Mouse (Mus musculus) ES-CJ7 (cell line): ENCODE results near the gene Tapt1.
A peak's percentile ranks its signal among the peaks of the same experiment; 100 is the strongest.

Experiments
- DNase-seq: peaks from one replicate; pipeline ENCODE4 v3.0.0; 2011; ENCODE audit warnings: low read depth, low spot score

Gene Tapt1

DNA sequence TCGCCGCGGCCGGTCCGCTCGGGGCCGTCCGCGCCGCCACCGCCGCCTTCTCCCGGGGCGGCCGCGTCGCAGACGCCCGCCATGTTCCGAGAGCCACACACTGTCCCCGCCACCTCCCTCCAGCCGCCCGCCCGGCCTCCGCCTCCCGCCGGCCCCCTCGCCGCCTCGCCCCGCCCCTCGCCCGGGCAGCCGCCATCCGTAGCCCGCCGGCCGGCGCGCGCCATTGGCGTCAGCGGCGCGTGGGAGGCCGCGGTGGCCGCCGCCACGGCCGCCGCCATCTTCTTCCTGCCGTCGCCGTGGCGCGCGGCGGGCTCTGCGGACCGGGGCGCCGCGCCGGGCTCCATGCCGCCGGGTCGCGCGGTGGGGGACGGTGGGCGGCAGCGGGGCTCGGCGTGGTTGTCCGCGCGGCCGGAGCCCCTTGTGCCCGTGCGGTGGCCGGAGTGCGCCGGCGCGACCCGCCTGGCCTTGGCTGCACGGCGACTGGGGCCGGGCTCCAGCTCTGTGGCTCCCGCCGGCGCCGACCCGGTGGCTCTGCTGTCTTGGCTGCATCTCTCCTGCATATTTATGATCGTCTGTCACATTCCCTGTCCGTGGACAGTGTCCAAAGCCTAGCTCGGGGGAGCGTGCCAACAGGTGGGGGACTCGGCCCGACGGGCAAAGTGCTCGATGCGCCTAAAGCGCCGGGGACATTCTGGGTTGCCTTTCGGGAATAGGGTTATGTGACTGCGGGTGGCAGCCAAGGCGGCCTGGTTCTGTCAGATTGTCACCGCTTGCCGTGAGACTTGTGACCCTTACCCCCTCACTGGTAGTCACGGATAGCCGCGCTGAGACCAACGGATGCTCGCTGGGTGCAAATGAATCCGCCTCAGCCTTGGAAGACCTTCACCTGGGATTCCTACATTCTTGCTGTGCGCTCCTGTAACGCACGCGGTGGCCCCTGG is at the start of gene Tapt1:
Gene Tapt1, minus strand, starts transcription at position 106 of the 941 bp plus-strand sequence.
- peak; percentile 41 for DNase-seq

DNA sequence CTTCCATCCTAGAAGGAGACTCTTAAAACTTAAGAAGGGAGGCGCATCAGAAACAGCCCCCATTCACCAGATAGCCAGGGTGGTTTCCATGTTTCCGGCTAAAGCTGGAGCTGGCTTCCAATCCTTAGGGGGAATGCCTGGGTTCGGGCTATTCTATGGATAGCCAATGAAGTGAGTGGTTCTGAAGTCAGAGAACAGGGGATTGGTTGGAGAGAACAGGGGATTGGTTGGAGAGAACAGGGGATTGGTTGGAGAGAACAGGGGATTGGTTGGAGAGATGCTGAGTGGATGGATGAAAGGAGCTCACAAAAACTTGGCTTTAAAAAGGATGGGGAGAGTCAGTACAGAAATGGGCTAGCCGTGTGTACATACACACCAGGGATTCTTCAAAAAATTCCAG is 45.1 kb upstream of the Tapt1 start:
- peak; percentile 31 for DNase-seq

- DNase-seq: peak; percentile 24
These were observed 42.1 kb upstream of the Tapt1 start for GRCm38 (mm10) chr5:44268524-44268923.

- DNase-seq: no peak
These were observed 35.3 kb upstream of the Tapt1 start for GRCm38 (mm10) chr5:44261691-44262090.

DNA sequence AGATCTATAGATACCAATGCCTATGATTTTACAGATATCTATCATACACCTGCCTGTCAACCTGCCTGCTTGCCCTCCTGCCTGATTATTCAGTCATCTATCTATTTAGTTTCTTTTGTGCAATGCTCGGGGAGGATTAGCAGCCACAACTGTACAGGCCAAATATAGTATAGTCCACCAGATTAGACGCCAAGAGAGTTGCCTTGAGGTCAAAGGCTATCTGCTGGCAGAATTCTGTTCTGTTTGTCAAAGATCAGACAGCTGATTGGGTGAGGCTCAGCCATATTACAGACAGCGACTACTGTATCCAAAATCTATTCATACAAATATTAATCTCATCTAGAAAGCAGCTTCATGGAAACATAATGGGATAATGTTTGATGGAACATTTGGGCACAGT is 34.7 kb upstream of the Tapt1 start:
- DNase-seq: no peak

DNA sequence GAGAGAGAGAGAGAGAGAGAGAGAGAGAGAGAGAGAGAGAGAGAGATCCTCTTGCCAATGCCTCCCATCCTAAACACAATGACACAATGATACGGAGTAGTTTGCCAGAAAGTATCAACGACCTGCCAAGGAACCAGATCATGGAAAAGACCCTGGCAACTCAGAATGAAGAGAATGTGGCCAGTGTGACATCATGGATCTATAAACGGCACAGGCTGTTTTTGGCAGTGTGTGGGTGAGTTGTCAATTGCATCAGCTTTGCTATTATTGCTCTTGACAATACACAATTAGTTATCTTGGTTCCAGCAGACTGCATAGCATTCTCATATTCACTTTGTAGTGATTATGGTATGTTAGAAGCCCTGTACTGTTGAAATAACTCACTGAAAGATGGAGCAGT is 33.3 kb upstream of the Tapt1 start:
- no peak for DNase-seq

DNA sequence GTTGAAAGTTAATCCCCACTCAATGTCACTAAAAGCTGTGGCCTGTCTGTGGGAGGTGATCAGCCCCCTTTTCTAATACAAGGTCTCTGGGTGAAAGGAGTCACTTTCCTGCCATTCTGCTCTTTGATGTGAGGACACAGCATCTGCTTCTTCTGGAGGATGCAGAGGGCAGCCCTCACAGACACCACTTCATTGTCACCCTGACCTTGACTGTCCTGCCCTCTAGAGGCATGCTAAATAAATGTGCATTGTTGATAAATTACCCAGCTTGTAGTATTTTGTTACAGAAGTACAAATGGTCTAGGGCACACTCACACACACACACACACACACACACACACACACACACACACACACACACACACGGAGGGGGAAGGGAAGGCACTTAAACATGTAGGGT is 31.7 kb upstream of the Tapt1 start:
- no peak for DNase-seq

GRCm38 (mm10) chr5:44257401-44257800 is 31.0 kb upstream of the Tapt1 start:
- DNase-seq: no peak

DNA sequence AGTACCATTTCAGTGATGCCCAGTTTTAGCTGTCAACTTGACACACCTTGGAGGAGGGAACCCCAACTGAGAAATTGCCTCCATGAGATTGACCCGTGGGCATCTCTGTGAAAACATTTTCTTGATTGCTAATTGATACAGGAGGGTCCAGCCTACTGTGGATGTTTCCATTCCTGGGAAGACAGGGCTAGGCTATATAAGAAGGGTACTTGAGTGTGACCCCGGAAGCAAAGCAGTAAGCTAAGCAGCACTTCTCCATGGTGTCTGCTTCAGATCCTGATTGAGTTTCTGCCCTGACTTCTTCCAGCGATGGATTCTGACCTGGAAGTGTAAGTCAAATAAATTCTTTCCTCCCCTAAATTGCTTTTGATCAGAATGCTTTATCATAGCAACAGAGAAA is 30.1 kb upstream of the Tapt1 start:
- DNase-seq: no peak

- DNase-seq: no peak
These were observed 29.5 kb upstream of the Tapt1 start for GRCm38 (mm10) chr5:44255756-44256398.

DNA sequence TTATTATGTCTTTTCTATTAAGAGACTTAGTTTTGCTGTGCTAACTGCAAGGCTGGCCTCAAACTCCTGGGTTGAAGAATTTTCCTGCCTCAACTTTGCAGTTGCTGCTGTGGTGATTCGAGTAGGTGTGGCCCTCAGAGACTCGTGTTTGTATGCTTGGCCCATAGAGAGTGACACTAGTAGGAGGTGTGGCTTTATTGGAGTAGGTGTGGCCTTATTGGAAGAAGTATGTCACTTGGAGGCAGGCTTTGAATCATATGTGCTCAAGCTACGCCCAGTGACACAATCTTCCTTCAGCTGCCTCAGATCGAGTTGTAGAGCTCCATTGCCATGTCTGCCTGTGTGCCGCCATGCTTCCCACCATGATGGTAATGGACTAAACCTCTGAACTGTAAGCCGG is 27.0 kb upstream of the Tapt1 start:
- no peak for DNase-seq

DNA sequence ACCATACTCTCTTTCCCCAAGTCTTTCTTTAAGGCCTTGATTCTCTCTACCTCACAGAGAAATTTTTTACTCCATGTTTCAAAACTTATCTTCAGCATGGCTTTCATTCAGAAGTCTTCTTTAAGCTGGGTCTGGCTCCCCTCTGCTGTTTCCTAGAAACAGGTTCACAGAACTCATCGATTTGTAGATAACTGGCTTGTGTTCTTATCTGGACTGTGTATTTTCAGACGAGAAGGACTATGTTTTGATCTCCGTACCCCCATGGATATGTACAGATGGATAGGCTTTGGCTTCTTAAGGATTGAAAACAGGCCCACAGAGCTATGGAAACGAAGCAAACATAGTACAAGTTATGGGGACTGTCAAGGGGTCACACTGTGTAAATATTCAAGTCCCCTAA is 26.0 kb upstream of the Tapt1 start:
- DNase-seq: no peak

DNA sequence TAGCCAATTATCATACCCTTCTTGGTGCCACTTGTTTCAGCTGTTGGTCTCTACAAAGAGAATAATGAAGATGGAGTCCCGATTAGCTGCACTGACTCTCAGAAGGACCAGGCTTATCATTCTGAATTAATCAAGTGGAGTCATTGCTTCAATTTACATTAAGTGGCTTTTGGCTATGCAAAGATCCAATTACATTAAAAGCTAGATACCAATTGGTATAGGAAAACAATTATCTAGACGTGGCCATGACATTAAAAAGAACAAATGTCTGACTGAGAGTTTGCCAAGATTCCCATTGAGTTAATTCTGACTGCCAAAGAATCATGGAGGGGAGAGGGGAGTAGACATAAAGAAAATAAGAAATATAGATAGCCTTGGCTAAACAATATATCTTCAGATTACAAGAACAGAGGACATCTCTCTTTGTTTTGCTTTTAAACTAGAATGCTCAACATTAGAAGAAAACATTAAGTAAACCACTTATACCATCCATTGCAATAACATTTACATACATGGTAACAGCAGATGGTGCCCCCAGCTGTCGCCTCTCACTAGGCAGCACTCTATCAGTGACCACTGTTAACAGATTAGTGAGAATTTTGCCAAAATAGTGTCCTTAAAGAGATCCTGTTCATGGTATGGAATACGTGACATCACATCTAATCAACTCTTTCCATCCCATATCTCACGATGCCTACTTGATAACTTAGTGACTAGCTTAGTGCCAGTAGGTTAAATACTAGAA is 24.0 kb upstream of the Tapt1 start:
- DNase-seq: no peak

- no peak for DNase-seq
These were observed 22.9 kb upstream of the Tapt1 start for GRCm38 (mm10) chr5:44249363-44249762.

GRCm38 (mm10) chr5:44246493-44247217 is 20.2 kb upstream of the Tapt1 start:
- no peak for DNase-seq

DNA sequence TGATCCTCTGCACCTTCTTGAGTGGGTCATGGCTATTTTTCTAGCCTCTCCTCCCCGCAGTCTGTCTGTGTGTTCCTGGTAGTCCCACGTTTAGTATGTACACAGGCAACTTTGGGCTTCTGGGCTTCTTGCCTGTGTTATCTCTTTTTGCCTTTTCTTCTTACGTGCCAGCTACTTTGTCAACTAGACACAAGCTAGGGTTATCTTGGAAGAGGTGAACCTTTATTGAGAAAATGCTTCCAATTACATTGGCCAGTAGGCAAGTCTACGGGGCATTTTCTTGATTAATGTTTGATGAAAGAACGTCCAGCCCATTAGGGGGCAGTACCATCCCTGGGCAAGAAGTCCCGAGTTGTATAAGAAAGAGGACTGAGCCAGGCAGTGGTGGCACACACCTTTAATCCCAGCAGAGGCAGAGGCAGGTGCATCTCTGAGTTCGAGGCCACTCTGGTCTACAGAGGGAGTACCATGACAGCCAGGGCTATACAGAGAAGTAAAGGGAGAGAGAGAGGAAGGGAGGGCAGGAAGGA is 18.5 kb upstream of the Tapt1 start:
- DNase-seq: no peak

DNA sequence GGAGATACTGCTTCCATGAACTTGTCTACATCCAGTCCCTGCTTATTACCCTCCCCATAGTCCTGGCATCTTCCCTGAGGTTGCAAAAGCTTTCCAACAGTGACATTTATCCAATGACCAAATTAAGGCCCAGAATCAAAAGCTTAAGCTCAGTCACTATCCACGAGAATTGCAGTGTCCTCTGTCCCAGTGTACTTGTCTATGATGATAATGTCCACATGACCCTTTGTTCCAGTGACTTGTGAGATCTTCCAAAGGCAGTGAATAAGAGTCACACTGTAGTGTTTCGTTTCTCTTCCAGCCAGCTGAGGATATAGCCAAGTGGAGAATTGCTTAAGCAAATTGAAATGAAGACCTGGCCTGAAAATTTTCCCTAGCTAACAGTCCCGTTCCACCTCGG is 16.4 kb upstream of the Tapt1 start:
- DNase-seq: no peak

- DNase-seq: no peak
These were observed 15.3 kb upstream of the Tapt1 start for GRCm38 (mm10) chr5:44241726-44242125.

DNA sequence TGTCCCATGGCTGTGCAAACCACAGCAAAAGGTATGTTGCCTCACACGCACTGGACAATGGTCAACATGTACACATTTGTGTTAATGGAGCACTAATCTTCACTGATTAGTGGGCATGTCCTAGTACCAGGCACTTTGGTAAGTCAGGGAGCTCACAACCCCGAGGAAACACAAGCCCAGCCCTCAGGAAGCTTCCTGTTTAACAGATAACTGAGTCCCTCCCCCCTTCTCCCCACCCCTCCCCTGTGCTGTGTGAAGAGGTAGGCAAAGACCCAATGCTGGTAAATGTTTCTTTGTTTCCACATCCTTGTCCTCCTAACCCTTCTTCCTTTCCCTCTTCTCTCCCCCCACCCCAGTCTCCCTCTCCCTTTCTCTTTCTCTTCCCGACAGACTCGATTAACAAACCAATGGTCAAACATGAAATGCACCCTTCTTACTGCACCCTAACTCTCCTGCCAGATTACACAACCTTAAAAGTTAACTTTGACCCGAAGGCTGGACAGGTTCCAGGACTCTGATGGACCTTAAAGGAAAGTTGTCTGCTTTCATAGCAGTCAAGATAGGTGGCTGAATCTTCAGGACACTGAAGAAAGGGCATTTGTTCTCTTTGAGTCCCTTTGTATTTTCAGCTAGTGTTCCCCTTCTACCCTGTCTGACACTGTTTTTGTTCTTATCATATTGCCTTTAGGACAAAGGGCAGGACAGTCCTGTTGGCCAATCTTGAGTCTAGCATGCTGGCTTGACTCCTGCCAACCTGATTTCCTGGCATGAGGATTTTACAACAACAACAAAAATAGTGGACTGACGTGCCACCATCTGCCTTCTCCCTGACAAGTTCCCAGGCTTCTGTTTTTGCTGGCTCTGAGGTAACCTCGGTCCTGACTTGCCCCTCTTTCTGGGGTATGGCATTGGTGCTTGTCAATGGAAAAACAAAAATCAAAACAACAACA is 13.0 kb upstream of the Tapt1 start:
- no peak for DNase-seq

DNA sequence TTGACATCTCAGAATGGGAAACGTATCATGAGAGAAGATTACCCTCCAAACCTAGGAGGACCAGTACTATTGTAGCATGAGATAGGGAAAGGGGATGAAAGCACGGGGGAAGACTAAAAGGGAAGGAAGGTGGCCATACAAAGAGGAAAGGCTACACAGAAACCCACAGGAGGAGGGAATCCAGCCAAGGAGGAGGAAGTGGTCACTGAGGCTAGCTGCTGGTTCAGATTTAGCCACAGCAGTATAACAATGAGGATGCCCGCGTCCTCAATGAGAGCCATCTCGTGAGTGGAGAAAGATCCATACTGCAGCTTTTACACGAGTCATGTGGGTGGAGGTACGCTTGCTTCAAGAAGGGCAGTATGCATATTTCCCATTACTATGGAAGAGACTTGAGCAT is 11.8 kb upstream of the Tapt1 start:
- no peak for DNase-seq
